Mouse (Mus musculus): ENCODE measurements at regions not wholly inside any gene's neighbourhood (a gene's known extent, or its start where the extent isn't known, plus 50 kb on each side); places are given as distances from the start of the nearest gene placed in this dataset.

- TF ChIP-seq RCOR1 (conservative IDR thresholded peaks at IDR 0.05; ENCODE audit: low read depth, low read length) (no peak), CTCF (conservative IDR thresholded peaks at IDR 0.05 in 1 of 2, IDR thresholded peaks at IDR 0.05 in 1 of 2; ENCODE audit: low read depth in 2 of 2, low read length in 2 of 2) (no peak), POLR2A (IDR thresholded peaks at IDR 0.05; ENCODE audit: low read depth, low read length) (no peak), NRF1 (IDR thresholded peaks at IDR 0.05; ENCODE audit: low read depth, low read length) (no peak), ZC3H11A (IDR thresholded peaks at IDR 0.05; ENCODE audit: low read depth, low read length) (no peak), MAX (IDR thresholded peaks at IDR 0.05; ENCODE audit: low read length) (no peak), EP300 (IDR thresholded peaks at IDR 0.05; ENCODE audit: low read length) (no peak), MXI1 (IDR thresholded peaks at IDR 0.05; ENCODE audit: low read depth, low read length) (no peak), ELF1 (IDR thresholded peaks at IDR 0.05; ENCODE audit: low read depth, low read length) (no peak), ZMIZ1 (IDR thresholded peaks at IDR 0.05; ENCODE audit: low read depth, low read length) (no peak), NELFE (IDR thresholded peaks at IDR 0.05; ENCODE audit: low read depth, low read length) (no peak)
Measured at GRCm38 (mm10) chr10:122614720-122615119, 63.8 kb upstream of the Ppm1h start.
